ENCODE assay signal across 19 mouse cellular contexts in the genomic region with DNA sequence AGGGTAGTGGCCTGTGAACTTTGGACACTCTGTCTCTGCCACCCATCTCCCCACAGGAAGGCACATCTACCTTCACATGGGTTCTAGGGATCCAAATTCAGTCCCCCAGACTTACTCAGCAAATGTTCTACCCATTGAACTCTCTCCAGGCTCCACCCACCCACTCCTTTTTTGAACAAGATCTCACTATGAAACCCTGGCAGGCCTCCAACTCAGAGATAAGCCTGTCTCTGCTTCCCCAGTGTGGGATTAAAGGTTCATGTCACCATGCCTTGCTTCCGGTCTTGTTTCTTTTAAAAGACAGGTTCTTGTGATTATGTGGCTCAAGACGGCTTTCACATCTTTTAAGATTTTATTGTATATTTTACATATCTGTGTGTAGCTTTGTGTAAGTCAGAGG. TPM values are rescaled to one million over a fixed set of nuclear protein-coding genes. Genes with fewer than 3 reads are reported as not detected.
A peak's percentile ranks its signal among the peaks of the same experiment; 100 is the strongest.
DNase-seq lines count a peak whose midpoint lies in the region; ATAC-seq and TF ChIP-seq lines count a peak whose summit lies in the region.
"Had no signal": no experiment of that assay in that cellular context is flagged by ENCODE, and none has a peak within 500 bp of the region (broad histone marks: within the 10 kb centered on the region; RNA-seq: fewer than 3 reads in every experiment).

No protein-coding gene starts in this region.

- H3K9ac ChIP-seq in liver, embryonic 14.5 days (replicated peaks) = peak overlapping the region; percentile 54
- no peak overlapping the region for H3K9ac ChIP-seq in stomach, postnatal 0 days (ENCODE audit: low read length)
- H3K9ac ChIP-seq: neural tube, embryonic 12.5 days had no signal

- H3K27ac ChIP-seq in liver, embryonic 14.5 days = peak overlapping the region; percentile 71
- no peak overlapping the region for H3K27ac ChIP-seq in stomach, postnatal 0 days (replicated peaks)
- H3K27ac ChIP-seq: limb, embryonic 13.5 days; neural tube, embryonic 12.5 days had no signal

- 13% methylated on average over 2 of the region's 2 CpGs for WGBS in liver, embryonic 14.5 days (ENCODE audit: insufficient replicate concordance)
- WGBS in stomach, postnatal 0 days = 75% methylated on average over 2 of the region's 2 CpGs

- H3K27me3 ChIP-seq in liver, embryonic 14.5 days (ENCODE audit: control insufficient read depth, insufficient read depth, low read length) = no peaks in the 10 kb centered on the region
- H3K27me3 ChIP-seq in stomach, postnatal 0 days (ENCODE audit: control insufficient read depth, insufficient read depth, low read length) = no peaks in the 10 kb centered on the region
- H3K27me3 ChIP-seq: limb, embryonic 13.5 days; neural tube, embryonic 12.5 days had no signal

- H3K9me3 ChIP-seq in liver, embryonic 14.5 days (ENCODE audit: control insufficient read depth, low read length) = no peaks in the 10 kb centered on the region
- no peaks in the 10 kb centered on the region for H3K9me3 ChIP-seq in stomach, postnatal 0 days (ENCODE audit: control insufficient read depth, low read length)
- H3K9me3 ChIP-seq: limb, embryonic 13.5 days; neural tube, embryonic 12.5 days had no signal

- peaks cover 21 to 29% of the 10 kb centered on the region in 2 experiments for H3K4me1 ChIP-seq in liver, embryonic 14.5 days (replicated peaks; ENCODE audit: control insufficient read depth in 2 of 2, insufficient read depth in 2 of 2, low read length in 1 of 2)
- H3K4me1 ChIP-seq in stomach, postnatal 0 days (replicated peaks; ENCODE audit: control insufficient read depth, insufficient read depth) = 0 out of 2 replicates have a peak, but pooled peaks cover 3% of the 10 kb centered on the region

- ATAC-seq in liver, embryonic 14.5 days (ENCODE audit: insufficient read depth) = no peak
- ATAC-seq in stomach, postnatal 0 days (ENCODE audit: low FRiP score, low TSS enrichment) = no peak

- H3K4me3 ChIP-seq in liver, embryonic 14.5 days (ENCODE audit: insufficient read depth in 1 of 2, low read depth in 2 of 2, low read length in 2 of 2) = peak overlapping the region; percentile 18 to 97; a peak in 3 of 4 replicates
- H3K4me3 ChIP-seq in stomach, postnatal 0 days (ENCODE audit: low read depth, low read length) = no peak overlapping the region
- H3K4me3 ChIP-seq: neural tube, embryonic 12.5 days had no signal

- DNase-seq in cerebellum, postnatal 10 days = peak; percentile 30 to 34
- DNase-seq in cerebellum, postnatal 4 days (ENCODE audit: low spot score in 2 of 2) = no peak
- peak; percentile 64 for DNase-seq in spleen, adult 12 weeks (ENCODE audit: low spot score)
- no peak for DNase-seq in spleen, adult 18-20 months
- peak; percentile 64 to 74 (median 71) for DNase-seq in liver, embryonic 14.5 days (ENCODE audit: low read depth in 3 of 3, low spot score in 3 of 3)
- DNase-seq in stomach, postnatal 0 days (ENCODE audit: low spot score) = peak; percentile 52
- DNase-seq in adrenal gland, adult 18-20 months (ENCODE audit: low spot score in 2 of 2) = no peak
- DNase-seq in adrenal gland, adult 8-10 months = no peak
- DNase-seq: adrenal gland, postnatal 36 days; heart, adult 18-20 months; kidney, postnatal 36 days; thymus, adult 18-20 months had no signal

- TF ChIP-seq EP300 in liver, embryonic 14.5 days (IDR thresholded peaks at IDR 0.05; ENCODE audit: low read depth) = 0 out of 2 replicates have a peak, but pooled peaks have one; percentile 6
- TF ChIP-seq EP300 in stomach, postnatal 0 days (optimal IDR thresholded peaks at IDR 0.05) = no peak

- peak overlapping the region; percentile 83 for H3K4me2 ChIP-seq in liver, embryonic 14.5 days (ENCODE audit: low read depth)
- no peak overlapping the region for H3K4me2 ChIP-seq in stomach, postnatal 0 days (replicated peaks; ENCODE audit: low read depth)

- no peak for TF ChIP-seq CTCF in liver, embryonic 14.5 days (IDR thresholded peaks at IDR 0.05; ENCODE audit: low read depth)
- TF ChIP-seq CTCF in stomach, postnatal 0 days (IDR thresholded peaks at IDR 0.05; ENCODE audit: low read depth) = no peak

- H3K36me3 ChIP-seq in liver, embryonic 14.5 days (replicated peaks; ENCODE audit: control insufficient read depth, insufficient read depth, low read depth) = peaks cover 39% of the 10 kb centered on the region
- peaks cover 6% of the 10 kb centered on the region; the same call in 1 of the 2 replicates for H3K36me3 ChIP-seq in stomach, postnatal 0 days (ENCODE audit: control insufficient read depth, insufficient read depth, low read length)

RNA-seq across cellular contexts. Expression of gene Pdik1l, which starts 2.8 kb away (rescaled TPM):
- polyA plus RNA-seq in liver, embryonic 14.5 days (2012; rRNA removed) = 2.8 and 4.5 TPM in 2 replicates
- 11.7 and 12.4 TPM in 2 replicates for polyA plus RNA-seq in liver, embryonic 14.5 days (2014; fragmentation: Nextera tagmentation; extraction: Ambion mirVana)
- polyA plus RNA-seq in stomach, postnatal 0 days (2015; fragmentation: Nextera tagmentation; extraction: Ambion mirVana) = 8.3 and 8.4 TPM in 2 replicates
- 10 to 100 TPM; 14.0 to 22.5 TPM for total RNA-seq in adrenal gland, adult 18-20 months (2021)
- total RNA-seq in adrenal gland, adult 8-10 months (2022) = 10 to 100 TPM; 13.0 to 20.0 (median 15.5) TPM

RNA-seq across cellular contexts. Expression of gene Trim63, which starts 30.0 kb away (rescaled TPM):
- polyA plus RNA-seq in liver, embryonic 14.5 days (2012; rRNA removed) = 0.07 TPM in 1 of 2 replicates, not detected in the other
- not detected in 2 replicates for polyA plus RNA-seq in liver, embryonic 14.5 days (2014; fragmentation: Nextera tagmentation; extraction: Ambion mirVana)
- 0.07 and 0.13 TPM in 2 replicates for polyA plus RNA-seq in stomach, postnatal 0 days (2015; fragmentation: Nextera tagmentation; extraction: Ambion mirVana)
- under 1 TPM in 1 of 2 experiments, not detected in 1; 0.32 TPM for total RNA-seq in adrenal gland, adult 18-20 months (2021)
- not detected for total RNA-seq in adrenal gland, adult 8-10 months (2022)
- total RNA-seq: adrenal gland, postnatal 36 days; hematopoietic stem cell, adult 5-6 weeks had no signal
- polyA plus RNA-seq: intestine, embryonic 14.5 days; macrophage had no signal

RNA-seq across cellular contexts. Expression of gene Grrp1, which starts 31.0 kb away (rescaled TPM):
- 0.77 and 1.1 TPM in 2 replicates for polyA plus RNA-seq in liver, embryonic 14.5 days (2012; rRNA removed)
- polyA plus RNA-seq in liver, embryonic 14.5 days (2014; fragmentation: Nextera tagmentation; extraction: Ambion mirVana) = 0.40 and 0.55 TPM in 2 replicates
- 3.7 and 4.2 TPM in 2 replicates for polyA plus RNA-seq in stomach, postnatal 0 days (2015; fragmentation: Nextera tagmentation; extraction: Ambion mirVana)
- 10 to 100 TPM in 1 of 2 experiments, 1 to 10 TPM in 1; 9.3 to 10.0 TPM for total RNA-seq in adrenal gland, adult 18-20 months (2021)
- 10 to 100 TPM in 2 of 4 experiments, 1 to 10 TPM in 2; 9.5 to 12.5 (median 10.1) TPM for total RNA-seq in adrenal gland, adult 8-10 months (2022)
- polyA plus RNA-seq: macrophage had no signal

RNA-seq across cellular contexts. Expression of gene Gm30191, which starts 38.2 kb away (rescaled TPM):
- polyA plus RNA-seq in liver, embryonic 14.5 days (2012; rRNA removed) = not detected in 2 replicates
- polyA plus RNA-seq in liver, embryonic 14.5 days (2014; fragmentation: Nextera tagmentation; extraction: Ambion mirVana) = not detected in 2 replicates
- not detected in 2 replicates for polyA plus RNA-seq in stomach, postnatal 0 days (2015; fragmentation: Nextera tagmentation; extraction: Ambion mirVana)
- total RNA-seq in adrenal gland, adult 18-20 months (2021) = not detected
- not detected for total RNA-seq in adrenal gland, adult 8-10 months (2022)
- total RNA-seq: adrenal gland, postnatal 36 days; heart, adult 18-20 months; hematopoietic stem cell, adult 5-6 weeks; midbrain, postnatal 0 days had no signal
- polyA plus RNA-seq: intestine, embryonic 14.5 days; limb, embryonic 13.5 days; macrophage; neural tube, embryonic 12.5 days; spleen, adult 2 months had no signal

RNA-seq across cellular contexts. Expression of gene Zfp593, which starts 39.5 kb away (rescaled TPM):
- 5.6 and 6.4 TPM in 2 replicates for polyA plus RNA-seq in liver, embryonic 14.5 days (2012; rRNA removed)
- polyA plus RNA-seq in liver, embryonic 14.5 days (2014; fragmentation: Nextera tagmentation; extraction: Ambion mirVana) = 7.1 TPM in 2 replicates
- 12.1 and 12.6 TPM in 2 replicates for polyA plus RNA-seq in stomach, postnatal 0 days (2015; fragmentation: Nextera tagmentation; extraction: Ambion mirVana)
- 10 to 100 TPM; 10.5 to 10.8 TPM for total RNA-seq in adrenal gland, adult 18-20 months (2021)
- total RNA-seq in adrenal gland, adult 8-10 months (2022) = 10 to 100 TPM; 10.4 to 11.6 (median 11.6) TPM

Comparison
In these comparisons a context has a peak if more than half of its experiments do, and no peak if none do; other contexts are left out.
1. DNase-seq: peak in cerebellum, postnatal 10 days (2 of 2), spleen, adult 12 weeks (single experiment), liver, embryonic 14.5 days (3 of 3) and stomach, postnatal 0 days (single experiment); none in cerebellum, postnatal 4 days (0 of 2), spleen, adult 18-20 months (0 of 2), adrenal gland, adult 18-20 months (0 of 2) and adrenal gland, adult 8-10 months (single experiment).